Mouse (Mus musculus): Measurements from ENCODE around the gene Nfkb1.
A peak's percentile ranks its signal among the peaks of the same experiment; 100 is the strongest.

The Nfkb1 gene

DNA sequence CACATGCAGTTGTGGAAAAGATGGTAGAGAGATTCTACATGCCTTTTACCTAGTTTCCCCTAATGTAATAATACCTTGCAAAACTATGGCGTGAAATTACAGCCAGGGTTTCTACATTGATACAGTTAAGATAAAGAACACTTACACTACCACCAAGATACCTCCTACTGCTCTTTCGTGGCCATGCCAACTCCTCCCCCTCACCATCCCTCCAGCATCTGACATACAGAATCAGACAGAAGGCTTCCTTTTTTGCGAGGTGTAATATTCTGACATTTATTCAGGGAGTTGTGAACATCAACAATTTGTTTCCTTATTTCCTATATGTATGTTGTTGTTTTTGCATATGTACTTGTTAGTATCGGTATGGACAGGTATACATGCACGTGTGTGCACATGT, 11.3 kb upstream of the Nfkb1 start:
- no peak for DNase-seq (ENCODE audit: low read depth in 1 of 2, low spot score in 2 of 2)

DNA sequence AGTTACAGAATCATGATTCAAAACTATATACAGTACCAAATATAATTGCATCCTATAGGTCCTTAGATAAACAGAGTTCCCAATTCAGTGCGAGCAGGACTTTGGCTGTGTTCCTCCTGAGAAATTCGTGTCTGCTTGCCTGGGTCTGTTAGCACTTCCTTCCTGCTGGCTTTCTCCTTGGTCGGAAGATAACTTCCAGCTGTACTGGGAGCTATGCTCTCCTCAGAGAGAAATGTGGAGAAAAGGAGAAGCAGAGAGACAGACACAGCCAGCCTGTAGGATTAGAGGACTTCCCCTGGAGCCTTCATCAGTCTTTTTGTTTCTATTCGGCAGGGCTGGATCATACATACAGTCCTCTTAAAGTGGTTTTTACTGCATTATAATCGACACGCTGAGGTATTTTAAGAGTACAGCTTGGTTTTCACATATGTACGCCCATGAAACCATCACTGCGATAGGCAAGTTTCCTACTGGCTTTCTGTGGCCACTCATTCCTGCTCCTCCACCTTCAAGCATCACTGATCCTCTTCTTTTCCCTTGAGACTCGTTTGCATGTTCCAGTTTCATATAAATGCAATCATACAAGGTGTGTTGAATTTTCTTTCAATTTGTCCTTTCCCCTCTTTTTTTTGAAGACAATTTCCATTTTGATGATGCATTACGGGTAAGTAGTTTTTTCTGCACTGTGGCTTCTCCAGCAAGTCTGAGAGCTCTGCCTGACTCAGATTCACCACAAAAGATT, 8.3 kb upstream of the Nfkb1 start:
- no peak for DNase-seq (ENCODE audit: low read depth in 1 of 2, low spot score in 2 of 2)

DNA sequence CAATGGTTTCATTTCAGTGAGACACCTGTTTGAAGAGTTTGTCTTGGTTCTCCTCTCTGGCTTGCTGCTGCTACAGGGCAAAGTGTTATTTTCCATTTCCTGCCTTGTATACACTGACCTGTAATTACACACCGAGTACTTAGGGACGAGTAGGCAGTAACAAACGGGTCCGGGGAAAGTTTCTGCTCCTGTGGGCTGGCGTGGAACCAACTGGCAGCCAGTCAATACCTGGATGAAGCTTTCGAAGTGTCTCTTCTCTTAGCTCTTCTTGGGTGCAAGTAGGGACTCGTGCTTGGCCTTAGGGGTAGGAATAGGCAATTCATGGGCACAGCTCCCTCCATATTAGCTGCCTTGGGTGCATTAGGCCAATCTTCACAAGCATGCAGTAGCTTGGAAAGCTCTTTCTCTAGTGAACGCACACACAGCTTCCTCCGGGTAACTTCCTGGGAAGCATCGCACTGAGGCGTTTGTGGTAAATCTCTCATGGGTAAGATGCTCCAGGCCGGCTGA, 7.2 kb upstream of the Nfkb1 start:
- no peak for DNase-seq (ENCODE audit: low read depth in 1 of 2, low spot score in 2 of 2)

DNA sequence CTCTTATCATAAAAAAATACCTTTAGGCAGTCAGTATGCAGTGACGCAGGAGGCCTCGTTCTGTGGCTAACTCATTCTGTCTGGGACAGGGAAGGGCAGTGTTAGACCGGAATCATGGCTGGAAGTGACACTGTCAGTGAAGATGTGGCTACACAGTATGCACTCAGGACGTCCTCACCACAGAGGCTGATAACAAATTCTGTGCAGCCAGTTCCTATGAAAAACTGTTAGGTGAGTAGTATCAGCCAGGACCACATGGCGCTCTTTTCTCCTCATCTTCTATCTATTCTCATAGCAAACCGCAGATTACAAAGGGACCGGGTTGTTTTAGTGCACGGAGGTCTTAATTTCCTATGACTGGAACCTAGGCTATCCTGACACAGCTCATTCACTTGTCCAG, 4.9 kb upstream of the Nfkb1 start:
- no peak for DNase-seq (ENCODE audit: low read depth in 1 of 2, low spot score in 2 of 2)

DNA sequence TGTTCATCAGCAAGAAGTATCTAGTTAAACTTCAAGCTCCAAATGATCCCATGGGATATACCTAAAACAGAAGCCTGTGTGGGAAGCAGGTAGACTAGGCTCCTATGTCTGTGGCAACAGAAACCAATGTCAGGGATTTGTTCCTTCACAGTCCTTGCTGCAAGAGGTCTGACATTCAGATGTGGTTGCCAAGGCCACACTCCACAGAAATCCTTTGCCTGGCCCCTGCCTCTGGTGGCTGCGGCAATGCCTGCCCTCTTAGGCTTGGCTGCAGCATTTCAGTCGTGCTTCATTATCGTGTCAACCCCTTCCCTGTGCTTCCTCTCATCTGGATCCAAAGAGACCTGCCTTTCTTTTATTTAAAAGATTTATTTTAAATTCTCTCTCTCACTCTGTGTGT, 1.7 kb upstream of the Nfkb1 start:
- DNase-seq (ENCODE audit: low read depth in 1 of 2, low spot score in 2 of 2): no peak

DNA sequence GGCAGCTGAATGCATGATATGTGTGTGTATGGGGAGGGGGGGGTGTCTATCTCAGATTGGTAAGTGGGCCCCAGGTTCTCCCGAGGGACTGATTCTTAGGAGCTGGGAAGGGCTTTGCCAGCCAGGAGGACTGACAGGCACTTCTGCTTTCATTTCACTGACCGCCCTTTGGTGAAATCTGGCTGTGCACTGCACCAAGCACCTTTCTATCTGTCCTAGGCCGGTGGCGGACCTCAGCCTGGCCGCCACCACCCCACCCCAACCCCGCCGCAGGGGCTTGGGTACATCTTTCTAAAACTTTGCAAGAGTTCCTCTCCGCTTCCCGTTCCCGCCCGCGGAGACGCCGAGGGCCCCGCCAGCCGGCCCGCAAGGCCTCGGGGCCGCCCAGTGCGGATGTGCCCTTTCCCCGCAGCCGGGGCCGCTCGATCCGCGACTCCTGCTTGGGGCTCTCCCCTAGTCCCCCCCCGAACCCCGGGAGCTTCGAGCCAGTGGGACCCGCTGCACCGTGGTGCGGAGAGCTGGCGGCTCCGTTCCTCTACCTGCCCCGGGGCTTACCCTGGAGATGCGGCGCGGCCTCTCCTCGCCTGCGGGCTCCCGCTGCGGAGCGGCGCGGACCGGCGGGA, 668 bp downstream of the Nfkb1 start:
- peak; percentile 19 to 35 for DNase-seq (ENCODE audit: low read depth in 1 of 2, low spot score in 2 of 2)

DNA sequence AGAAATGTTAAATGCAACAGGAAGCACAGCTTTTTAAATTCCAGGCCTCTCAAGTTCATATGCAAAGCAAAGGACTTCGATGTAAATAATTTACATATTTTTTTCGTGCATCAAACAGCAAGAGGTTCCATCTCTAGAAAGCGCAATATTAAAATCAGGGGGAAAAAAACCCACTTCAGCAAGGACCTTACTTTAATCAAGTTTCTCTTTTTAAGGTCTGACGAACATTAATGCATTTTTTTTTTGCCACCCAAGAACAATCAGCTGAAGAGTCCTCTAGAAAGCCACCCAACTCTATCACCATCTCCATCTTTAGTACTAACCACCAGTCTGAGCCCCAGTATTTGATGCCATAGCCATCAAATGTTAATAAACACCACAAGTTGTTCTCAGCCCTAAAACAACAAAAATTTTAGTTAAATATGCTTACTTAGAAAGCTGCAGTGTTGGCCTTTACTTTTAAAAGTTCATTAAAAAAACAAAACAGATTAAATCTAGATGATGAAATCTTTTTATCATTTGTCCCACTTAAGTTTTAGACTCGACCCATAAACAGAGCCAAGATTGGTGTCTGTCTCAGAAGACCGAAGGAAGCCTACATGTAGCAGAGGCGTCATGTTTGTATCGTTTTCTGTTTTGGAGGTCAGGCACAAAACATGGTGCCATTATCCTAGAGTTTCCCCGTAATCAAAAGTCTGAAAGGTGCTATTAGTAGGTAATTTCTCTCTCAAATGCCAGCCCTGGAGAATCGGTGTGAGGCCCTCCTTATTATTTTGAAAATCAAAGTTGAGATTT, 1.4 kb downstream of the Nfkb1 start:
- DNase-seq (ENCODE audit: low read depth in 1 of 2, low spot score in 2 of 2): no peak

DNA sequence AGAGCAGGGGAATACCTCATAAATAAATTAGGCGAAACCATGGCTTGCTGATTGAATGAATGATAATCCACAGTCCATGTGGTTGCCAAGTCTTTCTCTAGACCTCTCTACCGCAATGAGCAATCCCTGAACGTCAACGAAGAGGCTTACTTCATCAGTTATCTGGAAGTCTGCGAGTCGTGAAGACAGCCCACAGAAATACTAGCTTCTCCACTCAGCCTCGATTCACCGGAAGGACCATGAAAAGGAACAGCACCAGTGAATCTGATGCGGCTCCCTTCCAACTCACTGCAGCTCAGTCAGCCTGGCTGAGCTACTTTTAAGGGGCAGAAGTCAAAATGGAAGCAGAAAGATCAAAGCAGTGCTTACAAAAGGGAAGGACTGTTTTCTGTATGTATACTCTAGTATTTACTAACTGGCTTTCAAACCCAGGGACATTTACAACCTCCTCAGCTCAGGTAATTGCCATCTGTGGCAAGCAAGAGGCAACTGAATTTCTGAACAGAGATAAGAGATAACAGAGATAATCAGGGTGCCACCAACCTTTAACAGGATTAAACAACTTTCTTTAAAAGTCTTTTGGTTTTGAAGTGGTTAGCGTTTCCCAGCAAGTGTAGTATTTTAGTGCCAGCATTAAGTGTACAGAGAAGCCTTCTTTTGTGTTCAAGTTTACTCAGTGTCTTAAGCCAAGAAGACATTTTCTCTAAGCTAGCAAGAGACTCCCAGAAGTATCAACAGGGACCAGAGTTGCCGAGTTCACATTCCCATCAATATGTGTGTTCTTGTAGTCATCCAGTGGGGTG, 2.2 kb downstream of the Nfkb1 start:
- no peak for DNase-seq (ENCODE audit: low read depth in 1 of 2, low spot score in 2 of 2)

DNA sequence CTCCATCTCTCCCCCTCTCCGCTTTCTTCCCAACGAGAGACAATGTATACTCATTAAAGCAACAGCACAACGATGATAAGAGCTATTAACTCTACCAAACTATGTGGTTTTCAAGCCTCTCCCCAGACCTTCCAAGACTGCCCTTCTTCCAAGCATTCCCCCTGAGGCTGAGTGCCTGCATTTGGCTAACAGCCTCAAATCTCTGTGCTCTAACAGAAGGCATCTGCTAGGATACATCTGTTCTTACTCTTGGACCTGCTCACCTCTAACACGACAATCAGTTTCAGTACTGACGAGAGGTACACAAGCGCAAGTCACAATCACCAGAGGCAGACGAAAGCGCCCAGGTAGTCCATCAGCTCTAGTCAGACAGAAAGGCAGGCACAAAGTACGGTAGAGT, 3.4 kb downstream of the Nfkb1 start:
- no peak for DNase-seq (ENCODE audit: low read depth in 1 of 2, low spot score in 2 of 2)

DNA sequence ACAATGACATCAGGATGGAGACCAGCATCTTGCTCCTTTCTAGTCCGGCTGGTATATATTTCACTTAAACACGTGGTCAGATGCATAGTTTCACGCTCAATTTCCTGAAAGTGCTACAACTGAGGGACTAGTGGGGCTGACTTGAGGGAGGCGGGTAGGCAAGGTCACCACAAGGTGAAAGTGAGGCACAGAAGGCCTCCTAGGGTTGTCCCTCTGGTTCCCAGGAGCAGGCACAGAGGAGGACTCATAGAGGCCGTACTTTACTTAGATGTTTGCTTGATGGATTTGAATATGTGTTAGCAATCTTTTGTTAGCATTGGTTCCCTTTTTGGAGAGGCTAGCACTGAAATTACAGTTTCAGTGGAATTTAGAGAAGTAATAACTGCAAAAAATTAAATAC, 4.9 kb downstream of the Nfkb1 start:
- no peak for DNase-seq (ENCODE audit: low read depth in 1 of 2, low spot score in 2 of 2)

DNA sequence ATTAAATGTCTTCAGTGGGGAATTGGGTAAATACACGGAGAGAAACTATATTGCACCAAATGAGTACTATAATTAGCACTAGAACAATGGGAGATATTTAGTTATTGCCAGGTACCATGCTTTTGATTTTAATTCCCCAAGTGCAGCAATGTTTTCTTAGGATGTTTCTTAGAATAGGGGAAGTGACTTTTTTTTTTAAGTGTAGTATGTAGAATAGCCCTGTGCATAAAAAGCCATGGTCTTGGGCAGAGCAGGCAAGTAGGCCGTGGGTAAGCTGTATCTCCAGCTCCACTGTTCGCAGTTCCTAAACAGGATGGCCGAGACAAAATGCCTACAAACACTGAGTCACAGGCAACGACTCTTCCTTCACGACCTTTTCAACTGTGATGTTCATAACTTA, 8.1 kb downstream of the Nfkb1 start:
- DNase-seq (ENCODE audit: low read depth in 1 of 2, low spot score in 2 of 2): no peak

DNA sequence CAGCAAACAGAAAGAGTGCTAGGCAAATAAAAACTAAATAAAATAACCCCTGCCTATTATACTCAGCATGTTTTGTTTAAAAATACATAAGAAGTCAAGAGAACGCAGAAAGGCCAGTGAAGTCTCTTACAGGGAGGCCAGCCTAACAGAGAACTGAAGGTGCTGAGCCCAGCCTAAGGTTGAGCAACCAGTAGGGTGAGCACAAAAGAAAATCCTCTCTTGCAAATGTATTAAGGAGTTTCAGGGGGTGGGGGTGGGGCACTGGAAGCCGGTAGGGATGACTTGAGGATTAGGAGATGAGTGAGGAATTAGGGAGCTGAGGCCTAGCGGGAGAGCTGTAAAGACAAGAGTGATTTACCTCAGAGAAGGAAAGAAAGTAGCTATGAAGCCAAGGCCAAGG, 9.1 kb downstream of the Nfkb1 start:
- no peak for DNase-seq (ENCODE audit: low read depth in 1 of 2, low spot score in 2 of 2)

DNA sequence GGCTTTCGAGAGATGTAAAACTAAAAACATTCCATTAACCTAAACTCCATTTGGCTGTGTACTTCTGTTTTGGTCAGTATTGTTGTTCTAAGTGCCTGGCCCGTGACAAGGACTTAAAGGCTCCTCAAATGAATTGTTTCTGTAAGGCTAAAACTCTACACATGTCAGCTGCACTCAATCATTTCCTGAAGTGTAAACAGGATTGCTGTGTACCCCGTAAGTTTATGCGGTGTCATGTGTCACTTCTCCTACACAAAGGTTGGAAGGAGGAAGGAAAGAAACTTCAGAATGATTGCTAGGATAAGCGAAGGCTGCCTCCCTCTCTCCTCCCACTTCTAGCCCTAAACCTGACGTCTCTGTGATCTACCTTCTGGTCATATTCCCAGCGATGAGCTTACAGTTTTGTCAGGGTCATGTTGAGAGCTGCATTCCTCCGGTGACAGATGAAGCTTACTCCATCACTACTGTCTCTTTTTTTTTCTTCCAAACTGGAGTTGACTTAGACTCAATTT, 10.0 kb downstream of the Nfkb1 start:
- DNase-seq (ENCODE audit: low read depth in 1 of 2, low spot score in 2 of 2): no peak

DNA sequence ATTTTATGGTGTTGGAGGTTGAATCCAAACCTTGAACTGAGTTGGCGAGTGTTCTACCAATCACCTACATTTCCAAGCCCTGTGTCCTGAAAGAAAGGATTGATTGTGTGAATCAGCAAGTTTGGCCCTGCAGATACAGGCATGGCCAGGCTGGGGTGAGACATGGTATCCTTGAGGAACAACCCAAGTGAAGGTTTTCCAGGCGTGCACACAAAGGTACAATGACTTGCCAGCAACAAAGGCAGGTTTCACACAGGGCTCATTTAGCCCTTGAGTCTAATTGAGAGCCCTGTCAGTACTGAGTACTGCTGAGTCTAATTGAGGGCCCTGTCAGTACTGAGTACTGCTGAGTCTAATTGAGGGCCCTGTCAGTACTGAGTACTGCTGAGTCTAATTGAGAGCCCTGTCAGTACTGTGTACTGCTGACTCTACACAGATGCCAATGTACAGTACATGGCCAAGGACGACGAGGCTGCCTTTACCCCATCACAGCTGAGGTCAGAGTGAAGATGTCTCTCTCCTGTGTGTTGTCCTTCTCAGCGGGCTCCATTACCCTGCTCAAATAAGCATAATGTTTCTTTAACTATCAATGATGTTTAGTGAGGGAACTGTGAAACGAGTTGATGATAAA, 11.0 kb downstream of the Nfkb1 start:
- no peak for DNase-seq (ENCODE audit: low read depth in 1 of 2, low spot score in 2 of 2)

DNA sequence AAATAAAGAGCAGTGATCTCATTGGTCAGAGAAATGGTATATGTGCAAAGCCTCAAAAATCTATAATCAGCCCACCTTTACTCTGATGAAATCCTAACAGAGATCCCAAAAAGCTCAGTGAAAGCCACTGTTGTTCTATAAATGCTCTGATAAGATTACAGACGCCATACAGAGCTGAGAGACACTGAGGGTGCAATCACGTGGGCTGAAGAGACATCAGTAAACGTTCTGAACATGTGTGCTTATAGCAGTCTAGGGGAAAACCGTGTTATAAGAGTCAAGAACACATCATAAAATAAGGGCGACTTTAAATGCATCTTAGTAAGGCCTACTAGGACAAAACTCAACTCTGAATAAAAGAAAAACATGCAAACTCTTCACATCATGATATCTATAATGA, 14.3 kb downstream of the Nfkb1 start:
- no peak for DNase-seq (ENCODE audit: low read depth in 1 of 2, low spot score in 2 of 2)

DNA sequence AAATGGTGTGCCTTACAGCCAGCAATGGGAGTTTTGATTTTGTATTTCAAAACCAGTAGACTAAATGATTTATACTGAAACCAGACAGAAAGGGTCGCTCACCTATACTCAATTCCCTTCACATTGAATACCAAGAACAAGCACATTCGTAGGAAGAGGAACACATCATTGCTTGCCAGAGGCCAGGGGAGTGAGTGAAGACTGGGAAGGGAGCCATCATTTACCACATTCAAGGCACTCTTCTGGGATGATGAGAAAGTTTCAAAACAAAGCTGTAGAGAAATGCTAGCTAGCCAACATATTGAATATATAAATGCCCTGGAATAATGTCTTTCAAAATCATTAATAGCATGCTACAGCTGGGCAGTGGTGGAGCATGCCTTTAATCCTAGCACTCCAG, 15.0 kb downstream of the Nfkb1 start:
- no peak for DNase-seq (ENCODE audit: low read depth in 1 of 2, low spot score in 2 of 2)

DNA sequence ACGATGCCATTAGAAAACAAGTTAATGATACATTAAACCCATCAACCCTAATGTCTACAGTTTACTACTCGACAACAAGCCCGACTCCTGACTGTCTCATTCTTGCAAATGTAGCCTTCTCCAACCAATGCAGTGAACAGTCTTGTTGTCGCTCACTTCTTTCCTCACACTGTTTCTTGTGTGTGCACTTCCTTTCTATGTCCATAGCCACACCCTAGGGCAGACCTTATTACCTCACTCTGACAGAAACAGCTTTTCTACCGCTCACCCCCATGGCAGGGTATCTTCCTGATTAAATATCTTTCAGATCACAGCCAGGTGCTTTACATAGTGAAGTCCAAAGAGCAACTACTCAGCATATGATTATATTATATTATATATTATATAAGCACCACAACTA, 15.9 kb downstream of the Nfkb1 start:
- DNase-seq (ENCODE audit: low read depth in 1 of 2, low spot score in 2 of 2): no peak

DNA sequence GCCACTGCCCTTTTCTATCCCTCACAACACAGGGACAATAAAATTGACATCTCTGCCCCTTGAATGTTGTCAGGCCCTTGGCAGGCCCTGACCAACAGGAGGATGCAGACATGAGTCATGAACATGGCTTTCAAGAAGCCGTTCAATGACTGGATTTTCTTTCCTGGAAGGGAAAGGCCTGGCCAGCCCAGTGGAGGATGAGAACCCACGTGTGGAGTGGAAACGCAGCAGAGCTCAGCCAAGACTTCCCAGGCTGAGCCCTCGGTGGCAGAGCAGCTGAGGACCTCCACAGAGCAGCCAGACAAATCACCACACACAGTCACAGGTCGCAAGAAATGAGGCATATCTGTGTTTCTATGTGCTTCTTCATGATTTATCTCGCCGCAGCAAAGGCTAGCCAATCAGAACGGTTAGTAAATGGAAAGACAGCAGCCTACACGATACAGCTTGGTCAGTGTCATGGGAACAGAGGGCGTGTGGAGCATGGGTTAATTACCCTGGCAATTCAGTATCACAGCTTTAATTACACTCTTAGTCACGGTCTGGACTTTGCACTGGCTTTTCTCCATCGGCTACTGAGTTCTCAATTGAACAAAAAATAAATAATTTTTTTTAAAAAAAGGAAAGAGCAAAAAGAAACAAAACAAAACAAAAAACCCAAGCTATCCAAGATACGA, 16.5 kb downstream of the Nfkb1 start:
- no peak for DNase-seq (ENCODE audit: low read depth in 1 of 2, low spot score in 2 of 2)

DNA sequence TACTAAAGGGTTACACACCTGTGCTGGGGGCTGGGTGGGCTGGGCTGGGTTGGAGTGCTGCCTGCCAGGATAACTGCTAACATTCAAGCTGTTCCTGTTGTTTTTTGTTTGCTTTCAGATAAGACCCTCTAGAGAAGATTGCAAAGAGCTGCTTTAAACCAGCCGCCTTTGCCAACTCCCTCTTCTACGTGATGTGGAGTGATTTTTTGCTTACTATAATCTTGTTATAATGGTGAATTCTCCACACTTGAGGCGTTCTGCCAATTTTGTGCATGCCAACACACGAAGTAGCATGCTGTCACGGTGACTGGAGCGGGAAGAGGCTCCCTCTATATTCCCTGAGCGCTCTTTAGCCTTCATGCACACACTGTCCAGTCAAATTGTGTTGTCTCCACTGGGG, 17.7 kb downstream of the Nfkb1 start:
- no peak for DNase-seq (ENCODE audit: low read depth in 1 of 2, low spot score in 2 of 2)

DNA sequence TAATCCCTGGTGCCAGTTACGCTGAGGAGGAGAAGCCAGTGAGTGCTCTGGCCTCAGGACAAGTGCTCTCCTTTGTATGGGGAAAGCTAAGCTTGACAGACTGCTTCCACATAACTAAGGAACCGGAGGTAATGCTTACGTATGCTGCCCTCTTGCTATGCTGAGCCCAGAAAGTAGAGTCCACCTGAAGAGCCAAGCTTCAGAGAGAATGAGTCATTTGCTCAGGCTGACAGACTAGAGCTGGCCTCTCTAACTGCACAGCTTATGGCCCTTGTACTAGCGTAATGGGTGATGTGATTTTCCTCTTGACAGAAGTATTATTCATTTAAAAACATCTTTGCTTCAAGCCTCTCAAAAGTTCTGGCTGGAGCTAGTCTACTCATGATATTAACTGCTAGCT, 18.3 kb downstream of the Nfkb1 start:
- no peak for DNase-seq (ENCODE audit: low read depth in 1 of 2, low spot score in 2 of 2)
